Mouse (Mus musculus) cerebellum, postnatal 10 days (tissue): ENCODE measurements around the gene Abtb2.
"Not testable (repeated sequence)": the region's sequence is repeated elsewhere in the genome, so short reads cannot be mapped to it uniquely, and the experiment has no call there.

Source experiments
- DNase-seq, 2 experiments: peaks; one replicate each; pipeline ENCODE4 v3.0.0; 2021; ENCODE audit warnings: mixed read lengths in 2 of 2

Gene Abtb2

DNA sequence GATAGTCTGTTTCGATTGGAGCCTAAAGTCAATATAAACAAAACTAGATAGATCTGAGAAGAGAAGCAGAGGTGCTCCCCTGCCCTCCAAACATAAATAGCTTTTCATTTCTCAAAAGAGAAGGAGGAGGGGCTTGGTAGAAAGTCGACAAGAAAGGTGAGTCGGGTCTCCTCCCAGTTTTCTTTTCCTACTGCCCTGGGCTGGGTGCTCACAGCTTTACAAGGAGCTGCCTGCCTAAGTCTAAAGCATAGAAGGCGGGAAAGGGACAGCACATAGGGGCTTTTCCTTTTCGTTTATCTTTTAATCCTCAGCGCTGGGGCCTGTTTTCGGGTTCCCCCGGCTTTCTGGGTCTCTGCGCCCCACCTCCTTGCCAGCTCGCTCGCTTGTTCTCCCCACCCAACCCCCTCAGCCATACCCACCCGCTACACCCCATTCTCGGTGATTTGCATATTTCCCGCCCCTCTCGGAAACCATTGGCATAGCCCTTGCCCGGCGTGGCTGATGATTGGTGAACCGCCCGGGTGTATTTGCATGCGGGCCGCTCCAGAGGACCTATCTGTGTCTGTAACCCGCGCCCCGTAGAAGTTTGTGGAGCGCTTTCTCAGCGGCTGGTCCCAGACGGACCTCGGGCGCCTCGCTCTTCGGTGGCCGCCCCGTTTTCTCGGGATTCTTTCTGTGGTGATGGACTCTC is at the start of gene Abtb2:
Abtb2 (plus strand) TSS at position 579 of the 691 bp plus-strand sequence.
- DNase-seq: peak; percentile 93 to 96

DNA sequence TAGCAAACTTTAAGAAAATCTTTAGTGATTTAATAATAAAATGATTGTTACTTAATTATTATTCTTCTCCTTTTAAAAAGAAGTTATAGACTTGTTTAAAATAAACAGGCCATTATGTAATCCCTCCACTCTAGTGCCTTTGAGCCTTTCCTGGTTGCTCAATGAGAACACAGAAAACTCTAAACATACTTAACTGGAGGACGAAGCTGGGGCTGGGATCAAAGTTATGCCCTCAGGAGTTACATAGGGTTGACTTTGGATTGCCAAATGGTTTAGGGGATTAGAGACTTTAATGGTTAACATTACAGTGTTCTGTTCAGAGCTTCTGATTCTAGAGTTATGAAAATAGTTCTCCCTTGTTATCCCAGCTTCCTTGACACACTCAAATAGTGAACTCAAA is 49.6 kb upstream of the Abtb2 start:
- DNase-seq: no peak

DNA sequence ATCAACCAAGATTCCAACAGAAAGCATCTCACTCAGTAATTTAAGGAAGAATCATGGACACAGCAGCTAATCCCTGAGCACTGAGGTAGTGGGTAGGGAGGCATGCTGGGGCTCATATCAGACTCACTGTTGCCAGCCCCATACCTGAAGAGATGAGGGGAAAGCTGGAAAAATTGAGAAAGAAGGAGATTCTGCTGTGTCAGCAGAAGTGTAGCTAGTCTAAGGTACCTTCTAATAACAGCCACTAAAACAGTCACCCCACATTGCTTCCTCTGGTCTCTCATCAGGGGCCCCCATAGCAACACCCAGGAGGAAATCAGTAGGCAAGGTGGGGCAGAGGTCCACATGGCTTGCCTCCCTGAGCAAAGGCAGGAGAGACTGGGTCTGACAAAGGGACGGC is 40.5 kb upstream of the Abtb2 start:
- DNase-seq: no peak

DNA sequence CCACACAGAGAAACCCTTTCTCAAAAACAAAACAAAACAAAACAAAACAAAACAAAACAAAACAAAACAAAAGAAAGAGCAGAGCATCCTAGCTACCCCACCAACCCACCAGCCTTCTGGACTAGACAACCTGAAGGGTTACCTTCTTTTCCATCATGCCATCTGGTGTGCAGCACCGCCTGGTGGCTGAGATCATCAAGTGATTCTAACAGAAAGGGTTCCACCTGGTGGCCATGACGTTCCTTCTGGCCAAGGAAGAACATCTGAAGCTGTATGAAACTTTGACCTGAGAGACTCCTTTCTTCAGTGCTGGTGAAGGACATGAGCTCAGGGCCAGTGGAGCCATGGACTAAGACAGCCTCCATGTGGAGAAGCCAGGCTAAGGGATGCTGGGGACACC is 19.0 kb upstream of the Abtb2 start:
- DNase-seq: peak; percentile 89 to 91

DNA sequence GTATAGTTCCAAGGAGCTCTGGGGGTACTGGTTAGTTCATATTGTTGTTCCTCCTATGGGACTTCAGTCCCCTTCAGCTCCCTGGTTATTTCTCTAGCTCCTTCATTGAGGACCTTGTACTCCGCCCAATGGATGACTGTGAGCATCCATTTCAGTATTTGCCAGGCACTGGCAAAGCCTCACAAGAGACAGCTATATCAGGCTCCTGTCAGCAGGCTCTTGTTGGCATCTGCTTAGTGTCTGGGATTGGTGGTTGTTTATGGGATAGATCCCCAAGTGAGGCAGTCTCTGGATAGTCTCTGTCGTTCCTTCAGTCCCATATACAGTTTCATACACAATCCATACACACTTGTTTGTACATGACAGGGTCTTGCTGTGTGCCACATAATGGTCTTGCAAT is 15.8 kb upstream of the Abtb2 start:
- not testable (repeated sequence) for DNase-seq

DNA sequence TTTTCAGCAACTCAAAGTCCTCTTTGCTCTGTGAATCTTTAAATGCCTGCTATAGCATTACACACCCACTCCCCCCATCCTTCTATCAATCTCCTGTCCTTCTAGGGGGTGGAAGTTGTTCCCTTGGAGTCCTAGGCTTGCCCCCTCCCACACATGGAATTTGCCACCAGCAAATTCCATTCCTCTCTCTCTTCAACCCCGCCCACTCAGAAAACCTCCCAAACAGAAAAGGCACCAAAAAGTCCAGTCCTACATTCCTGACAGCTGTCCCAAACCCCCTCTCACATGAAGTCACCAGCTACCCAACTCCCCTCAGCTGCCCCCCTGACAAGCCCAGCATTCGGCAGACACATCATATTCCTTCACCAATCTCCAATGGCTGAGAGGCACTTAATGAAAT is 12.1 kb upstream of the Abtb2 start:
- DNase-seq: no peak

DNA sequence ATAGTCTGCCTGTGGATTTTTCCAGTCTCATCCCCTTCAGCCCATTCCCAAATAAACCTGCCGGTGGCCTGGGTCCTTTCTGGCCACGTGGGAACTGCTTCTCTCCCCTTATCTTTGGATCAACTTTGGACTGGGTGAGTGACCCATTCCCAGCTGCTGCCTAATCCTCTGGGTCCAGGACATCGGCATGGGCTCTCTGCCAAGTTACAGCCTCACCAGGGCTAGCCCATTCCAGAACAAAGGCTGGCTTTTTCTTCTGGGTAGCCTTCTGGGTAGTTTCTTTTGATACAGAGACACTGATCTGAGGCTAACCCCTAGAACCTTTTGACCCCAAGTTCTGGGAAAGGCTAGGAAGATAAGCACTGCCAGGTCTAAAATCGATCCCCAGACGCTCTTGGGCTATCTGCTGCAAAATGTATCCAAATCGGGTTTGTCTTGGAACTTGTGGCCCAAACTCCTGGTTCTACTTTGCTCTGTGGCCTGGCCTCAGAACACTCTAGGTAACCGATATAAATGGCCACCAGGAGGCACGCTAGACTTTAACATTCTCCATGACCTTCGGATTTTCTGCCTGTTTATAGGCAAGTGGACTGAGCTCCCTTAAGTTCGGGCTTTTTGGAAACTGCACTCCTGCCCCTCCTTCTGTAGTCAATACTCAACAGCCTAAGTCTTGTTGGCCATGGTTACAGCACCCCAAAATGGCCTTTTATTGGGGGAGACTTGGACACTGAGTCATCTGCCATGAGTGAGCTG is 9.8 kb upstream of the Abtb2 start:
- DNase-seq: peak; percentile 45 to 57

DNA sequence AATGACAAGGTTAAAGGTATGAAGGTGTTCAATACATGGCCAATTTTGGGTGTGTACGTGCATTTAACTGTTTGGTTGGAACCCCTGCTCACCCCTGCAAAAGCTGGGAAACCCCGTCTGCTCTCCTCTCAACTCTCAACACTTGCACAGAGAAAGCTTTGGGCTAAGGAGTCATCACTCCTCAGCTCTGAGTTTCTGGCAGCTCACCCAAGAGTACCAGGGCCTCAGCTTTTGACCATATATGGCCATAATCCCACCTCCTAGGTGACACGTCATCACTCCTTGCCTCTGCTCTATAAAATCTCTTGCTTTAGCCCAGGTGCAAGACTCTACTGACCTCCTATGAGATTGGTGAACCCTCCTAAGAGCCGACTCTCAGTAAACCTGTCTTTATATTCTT is 5.2 kb upstream of the Abtb2 start:
- DNase-seq: no peak

DNA sequence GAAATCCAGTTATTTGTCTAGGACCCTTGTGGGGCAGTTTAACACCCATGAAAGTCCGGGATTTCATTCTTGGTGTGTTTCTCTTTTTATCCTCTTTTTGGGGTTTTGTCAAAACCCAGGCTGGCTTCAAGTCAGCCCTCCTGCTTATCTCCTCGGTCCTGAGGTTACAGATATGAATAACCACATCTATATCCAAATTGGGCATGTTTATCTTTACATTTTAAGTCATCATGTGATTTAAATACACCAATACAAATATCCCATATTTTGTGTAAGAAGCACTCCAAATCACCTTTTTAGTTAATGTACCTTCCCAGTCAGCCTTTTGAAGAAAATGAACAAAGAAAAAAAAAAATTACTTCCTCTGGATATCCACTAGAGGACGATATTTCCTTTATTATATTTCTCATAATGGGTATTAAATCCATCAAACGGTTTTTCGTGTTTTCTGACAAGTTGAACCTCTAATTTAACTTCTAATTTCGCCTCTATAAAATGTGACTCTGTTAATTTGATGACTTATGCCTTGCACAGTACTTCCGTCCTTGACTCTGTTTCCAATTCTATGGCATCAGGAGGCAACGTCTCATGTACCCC is 1.6 kb upstream of the Abtb2 start:
- DNase-seq: peak in 1 of 2 experiments; percentile 32

DNA sequence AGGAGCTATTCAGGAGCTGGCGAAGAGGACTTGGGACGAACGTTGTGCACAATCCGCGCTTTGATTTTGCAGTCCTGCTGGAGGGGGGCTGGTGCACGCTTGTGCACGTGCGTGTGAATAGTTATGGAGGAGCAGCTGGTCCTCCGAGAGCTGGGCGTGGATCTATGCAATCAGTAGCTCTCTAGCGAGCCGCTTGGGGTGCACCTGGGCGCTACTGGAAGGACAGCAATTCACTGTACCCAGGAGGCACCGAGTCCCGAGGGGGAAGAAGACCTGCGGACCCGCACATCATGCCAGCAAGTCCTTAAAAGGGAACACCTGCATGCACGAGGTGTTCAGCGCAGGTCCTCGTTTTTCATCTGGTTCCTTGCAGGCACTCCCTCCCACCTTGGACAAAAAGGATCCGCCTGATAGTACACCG is 929 bp upstream of the Abtb2 start:
- peak; percentile 60 for DNase-seq

DNA sequence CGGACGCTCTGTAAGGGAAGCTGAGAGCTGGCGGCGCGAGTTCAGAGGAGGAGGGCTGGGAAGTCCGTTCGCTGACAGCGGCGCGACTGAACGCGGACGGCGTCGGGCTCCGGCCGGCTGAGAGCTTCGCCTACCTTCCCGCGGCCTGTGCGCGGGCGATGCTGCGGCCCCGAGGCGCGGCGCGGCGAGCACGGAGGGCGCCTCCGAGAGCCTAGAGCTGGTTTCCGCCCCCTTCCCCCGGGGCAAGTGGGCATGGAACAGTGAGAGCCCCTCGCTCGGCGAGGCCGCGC is 258 bp downstream of the Abtb2 start:
- no peak for DNase-seq

DNA sequence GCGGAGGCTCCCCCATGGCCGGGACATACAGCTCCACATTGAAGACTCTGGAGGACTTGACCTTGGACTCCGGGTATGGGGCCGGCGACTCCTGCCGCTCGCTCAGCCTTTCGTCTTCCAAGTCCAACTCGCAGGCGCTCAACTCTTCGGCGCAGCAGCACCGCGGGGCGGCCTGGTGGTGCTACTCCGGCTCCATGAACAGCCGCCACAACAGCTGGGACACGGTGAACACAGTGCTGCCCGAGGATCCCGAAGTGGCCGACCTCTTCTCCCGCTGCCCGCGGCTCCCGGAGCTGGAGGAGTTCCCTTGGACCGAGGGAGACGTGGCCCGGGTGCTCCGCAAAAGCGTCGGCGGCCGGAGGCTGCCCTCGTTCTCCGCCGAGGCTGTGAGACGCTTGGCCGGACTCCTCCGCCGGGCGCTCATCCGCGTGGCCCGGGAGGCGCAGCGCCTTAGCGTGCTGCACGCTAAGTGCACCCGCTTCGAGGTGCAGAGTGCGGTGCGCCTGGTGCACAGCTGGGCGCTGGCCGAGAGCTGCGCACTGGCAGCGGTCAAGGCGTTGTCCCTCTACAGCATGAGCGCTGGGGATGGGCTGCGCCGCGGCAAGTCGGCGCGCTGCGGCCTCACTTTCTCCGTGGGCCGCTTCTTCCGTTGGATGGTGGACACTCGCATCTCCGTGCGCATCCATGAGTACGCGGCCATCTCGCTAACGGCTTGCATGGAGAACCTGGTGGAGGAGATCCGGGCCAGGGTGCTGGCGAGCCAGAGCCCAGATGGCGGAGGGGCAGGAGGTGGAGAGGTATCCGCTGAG is 807 bp downstream of the Abtb2 start:
- peak; percentile 68 to 74 for DNase-seq

DNA sequence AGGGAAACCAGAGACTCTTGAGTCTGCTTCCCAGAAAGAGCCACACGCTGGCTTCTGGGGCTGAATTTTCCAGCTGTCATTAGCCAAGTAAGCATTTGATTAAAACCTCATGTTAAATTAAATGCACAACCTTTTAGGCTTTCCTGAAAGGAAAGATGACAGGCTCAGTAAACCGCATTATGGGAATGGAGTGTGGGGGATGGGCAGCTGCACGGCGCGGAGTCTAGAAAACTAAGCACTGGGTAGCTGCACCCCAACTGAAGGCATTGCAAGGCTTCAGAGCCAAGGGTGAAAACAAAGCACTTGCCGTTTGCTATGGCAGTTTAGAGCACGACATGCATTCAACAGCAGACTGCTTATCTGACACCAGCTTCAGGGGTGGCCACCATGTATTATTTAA is 2.1 kb downstream of the Abtb2 start:
- peak; percentile 65 to 68 for DNase-seq

DNA sequence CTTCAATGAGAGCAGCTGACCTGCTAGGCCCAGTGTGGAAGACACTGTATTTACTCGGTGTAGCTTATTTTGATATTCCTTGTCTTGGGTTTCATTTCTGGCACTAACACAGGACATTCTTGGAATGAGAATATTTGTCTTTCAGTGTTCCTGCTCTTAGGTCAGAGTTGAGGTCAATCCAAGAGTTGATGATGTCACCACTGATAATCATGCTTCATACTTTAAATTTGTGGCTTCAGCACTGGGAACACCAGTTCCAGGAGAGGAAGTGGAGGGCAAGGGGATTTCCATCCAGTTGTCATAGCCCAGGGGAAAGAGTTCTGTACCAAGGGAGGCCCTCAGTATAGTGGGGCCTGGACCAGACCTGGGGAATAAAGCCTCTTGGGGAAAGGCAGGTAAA is 3.6 kb downstream of the Abtb2 start:
- no peak for DNase-seq

DNA sequence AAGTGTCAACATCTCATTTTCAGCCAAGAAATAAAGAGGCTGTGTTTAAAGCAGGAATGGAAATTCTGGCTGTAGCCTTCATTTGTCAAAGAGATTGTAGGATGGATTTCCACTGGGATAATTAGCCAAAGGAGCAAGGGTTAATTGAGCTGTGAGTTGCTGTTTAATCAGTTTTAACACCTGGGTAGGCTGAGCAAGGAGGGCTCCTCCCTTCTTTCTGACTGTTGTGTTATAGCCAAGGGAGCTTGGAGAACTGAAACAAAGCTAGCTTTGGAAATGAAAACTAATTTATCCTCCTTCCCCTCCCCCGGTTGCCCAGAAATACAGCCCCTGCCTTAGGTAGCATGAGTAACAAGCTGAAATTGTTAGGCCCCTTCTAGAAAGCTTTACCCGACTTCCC is 6.2 kb downstream of the Abtb2 start:
- no peak for DNase-seq

DNA sequence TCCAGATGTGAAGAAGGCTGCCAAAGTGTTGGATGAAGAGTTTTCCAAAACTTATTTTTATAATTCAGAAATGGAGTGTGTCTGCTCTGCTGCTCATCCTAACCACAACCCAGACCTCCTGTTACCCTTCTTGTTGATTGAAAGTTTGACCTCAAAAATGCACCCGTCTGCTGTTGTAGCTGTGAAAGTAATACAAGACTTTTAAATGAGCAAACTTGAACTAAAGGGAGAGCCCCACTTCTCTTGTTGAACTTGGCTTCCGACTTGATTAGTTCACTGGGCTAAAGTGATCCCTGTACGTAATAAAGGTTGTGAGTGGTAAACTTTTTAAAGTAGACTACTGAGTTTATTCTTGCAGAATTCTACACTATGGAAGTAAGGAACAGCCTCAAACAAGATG is 10.3 kb downstream of the Abtb2 start:
- no peak for DNase-seq

DNA sequence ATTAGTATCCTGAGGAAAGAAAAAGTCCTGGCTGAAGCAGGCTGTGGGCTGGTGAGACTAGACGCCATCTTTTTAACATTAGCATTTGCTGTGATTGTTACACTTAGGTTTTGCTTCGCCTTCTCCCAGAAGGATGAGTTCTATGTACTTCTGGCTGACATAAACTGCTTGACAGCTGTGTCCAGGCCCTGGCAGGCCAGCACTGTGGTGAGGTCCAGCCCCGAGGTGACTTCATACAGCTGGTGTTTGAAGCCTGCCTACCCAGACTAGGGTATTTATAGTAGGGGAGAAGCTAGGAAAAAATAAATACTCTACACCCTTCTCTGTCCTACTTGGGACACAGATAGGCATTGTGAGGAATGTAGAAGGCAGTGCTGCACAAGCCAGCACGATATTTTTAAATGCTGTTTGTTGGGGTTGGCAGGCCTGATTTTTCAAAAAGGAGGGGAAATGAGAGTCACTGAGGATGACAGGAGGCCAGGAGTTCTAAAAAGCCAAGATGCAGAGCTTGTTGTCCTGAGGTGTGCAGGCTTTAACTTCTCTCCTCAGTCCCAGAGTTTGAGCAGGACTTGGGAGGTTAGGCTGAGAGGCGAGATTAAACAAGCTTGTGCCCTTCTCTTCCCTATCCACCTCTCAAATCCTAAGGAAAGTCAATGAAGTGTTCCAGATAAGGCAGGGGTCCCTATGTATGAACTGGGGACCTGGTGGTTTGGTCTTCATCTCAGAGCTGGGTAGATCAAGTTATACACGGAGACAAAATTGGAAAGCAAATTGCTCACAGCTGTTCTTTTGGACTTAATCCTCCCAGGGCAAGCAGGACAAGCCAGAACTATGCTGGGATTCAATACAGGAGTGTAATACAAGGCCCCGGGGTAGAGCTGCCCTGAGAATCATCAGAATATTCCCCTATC is 11.9 kb downstream of the Abtb2 start:
- peak in 1 of 2 experiments; percentile 22 for DNase-seq

DNA sequence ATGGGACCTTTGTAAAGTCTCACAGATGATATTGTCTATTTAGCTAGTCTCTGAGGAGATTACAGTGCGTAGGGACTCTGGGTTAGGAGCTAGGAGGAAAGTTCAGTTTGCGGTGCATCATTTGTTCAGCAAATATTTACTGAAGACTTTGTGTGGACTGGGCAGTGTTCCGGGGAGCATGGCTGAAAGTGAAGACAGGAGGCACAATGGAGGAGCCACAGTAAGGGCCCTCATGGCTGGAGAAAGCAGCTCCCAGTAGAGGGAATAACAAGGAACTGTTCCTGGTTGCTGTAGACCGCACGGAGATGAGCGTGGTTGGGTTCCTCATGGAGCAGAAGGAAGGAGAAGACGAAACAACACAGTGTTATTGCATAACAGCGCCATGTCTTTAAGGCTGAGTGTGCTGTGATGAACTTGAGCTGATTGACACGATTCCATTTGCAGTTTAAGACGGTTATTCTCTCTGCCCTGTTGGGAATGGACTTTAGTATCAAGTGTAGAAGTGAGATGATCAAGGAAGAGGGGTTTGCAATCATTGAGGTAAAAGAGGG is 12.6 kb downstream of the Abtb2 start:
- DNase-seq: peak in 1 of 2 experiments; percentile 1

DNA sequence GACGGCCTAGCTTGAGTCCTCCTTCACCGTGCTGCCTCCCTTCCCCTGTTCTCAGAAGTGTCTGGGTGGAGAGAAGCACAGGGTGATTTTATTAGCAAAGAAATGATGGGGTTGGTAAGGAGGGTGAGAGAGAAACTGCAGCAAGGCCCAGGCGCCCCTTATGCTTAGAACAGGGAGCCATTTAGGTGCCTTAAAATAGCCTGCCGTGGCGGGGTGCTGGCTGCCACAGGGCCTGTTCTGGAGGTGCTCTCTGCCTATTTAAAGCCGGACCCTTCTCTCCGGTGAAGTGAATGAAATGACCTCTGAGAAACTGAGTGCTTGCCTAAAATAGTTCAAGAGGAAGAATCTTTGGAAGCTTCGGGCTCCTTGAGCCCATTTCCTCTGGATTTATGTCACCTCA is 14.6 kb downstream of the Abtb2 start:
- DNase-seq: no peak

DNA sequence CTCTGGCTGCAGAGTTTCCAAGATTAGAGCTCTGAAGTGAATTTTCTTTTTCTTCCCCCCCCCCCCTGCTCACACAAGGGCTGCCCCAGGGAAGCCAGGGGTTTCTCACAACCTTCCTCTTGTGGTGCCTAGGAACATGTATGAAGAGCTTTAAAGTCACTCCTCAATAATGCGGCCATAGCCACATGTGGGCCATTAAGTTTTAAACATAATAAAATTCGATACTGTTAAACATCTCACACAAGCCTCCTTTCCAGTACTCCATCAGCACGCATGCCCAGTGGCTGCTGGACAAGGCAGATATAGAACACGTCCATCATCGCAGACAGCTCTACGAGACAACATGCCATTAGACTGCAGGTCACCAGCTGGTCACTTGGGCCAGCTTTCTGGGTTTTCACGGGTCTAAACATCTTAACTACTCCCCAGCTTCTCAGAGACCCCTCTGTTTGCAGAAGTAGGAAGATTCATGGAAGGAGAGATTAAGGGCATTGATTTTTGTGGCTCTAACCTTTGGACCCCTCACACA is 15.3 kb downstream of the Abtb2 start:
- DNase-seq: no peak

DNA sequence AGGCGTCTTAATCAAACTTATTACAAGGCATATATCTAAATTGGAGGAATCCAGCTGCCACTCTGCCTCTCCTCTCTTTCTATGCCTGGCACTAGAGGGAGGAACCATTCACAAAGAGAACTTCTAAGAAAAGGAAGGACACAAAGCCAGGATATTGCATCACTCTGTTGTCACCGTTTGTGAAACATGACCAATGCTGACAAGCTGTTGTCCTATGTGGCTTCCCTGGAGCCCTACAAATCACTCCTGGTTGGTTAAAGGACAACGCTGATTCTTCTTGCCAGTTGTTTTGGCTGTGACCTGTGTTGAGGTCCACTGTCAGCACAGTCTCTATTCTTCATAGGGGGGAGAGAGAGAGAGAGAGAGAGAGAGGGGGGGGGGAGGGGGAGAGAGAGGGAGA is 17.2 kb downstream of the Abtb2 start:
- DNase-seq: no peak

DNA sequence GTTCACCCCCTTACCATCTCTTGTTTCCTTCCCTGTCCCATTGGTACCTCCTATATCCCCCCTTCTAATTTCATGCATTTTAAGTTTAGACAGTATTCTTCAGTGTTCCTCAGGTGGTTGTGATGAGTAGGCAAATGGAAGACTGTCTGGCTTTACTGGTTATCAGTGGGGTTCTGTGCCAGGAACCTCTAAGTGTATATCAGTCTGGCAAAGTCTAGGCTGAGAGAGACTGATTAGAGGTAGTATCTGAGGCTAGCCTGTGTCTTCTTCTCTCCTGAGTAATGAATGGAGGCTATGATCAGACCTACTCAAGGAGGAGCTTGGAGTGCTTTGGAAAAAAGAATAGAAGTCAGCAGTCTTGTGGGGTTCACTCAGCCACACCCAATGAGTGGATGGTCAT is 18.0 kb downstream of the Abtb2 start:
- DNase-seq: no peak
